Mouse (Mus musculus) bone marrow, adult 2 months (tissue): ENCODE measurements around the gene Ptpn11. TPM values are rescaled to one million over a fixed set of nuclear protein-coding genes. Genes with fewer than 3 reads are reported as not detected.
"Not testable (repeated sequence)": the region's sequence is repeated elsewhere in the genome, so short reads cannot be mapped to it uniquely, and the experiment has no call there.

ENCODE experiments used
- H3K27ac ChIP-seq: fragments of 200-500 bp; 2 replicates; pipeline ENCODE4 v1.5.1; 2012; ENCODE audit warnings: low read depth, mild to moderate bottlenecking, control low read depth, inconsistent platforms, low read length; ENCODE audit not compliant: control insufficient read depth, poor library complexity, insufficient read depth
- H3K4me1 ChIP-seq: fragments of 200-500 bp; 2 replicates; pipeline ENCODE4 v1.6.1; 2011; ENCODE audit warnings: low read length; ENCODE audit not compliant: control insufficient read depth, insufficient read depth
- H3K4me3 ChIP-seq: fragments of 200-500 bp; replicated peaks from 2 replicates; pipeline ENCODE3; 2011; ENCODE audit warnings: mild to moderate bottlenecking, low read depth, low read length, control low read depth; ENCODE audit not compliant: control insufficient read depth
- CTCF ChIP-seq: fragments of 200-500 bp; IDR thresholded peaks from 2 replicates; pipeline ENCODE4 v1.5.1; 2011; ENCODE audit warnings: low read length, control low read depth; ENCODE audit not compliant: control insufficient read depth, insufficient read depth
- POLR2A ChIP-seq: fragments of 200-500 bp; IDR thresholded peaks from 2 replicates; pipeline ENCODE4 v1.6.1; 2011; ENCODE audit warnings: low read depth, mild to moderate bottlenecking, control low read depth, low read length, borderline replicate concordance; ENCODE audit not compliant: control insufficient read depth
- WGBS: fragments of 180-500 bp; shearing (Covaris S2); methylation state at CpG from one replicate; pipeline ENCODE4 v1.1.7; 2018; 5-methylcytosine and 5-hydroxymethylcytosine counted together
- polyA plus RNA-seq: library from polyadenylated mRNA; stranded (reverse); fragments of >200 nt; gene quantifications from 2 replicates; pipeline ENCODE4 v1.2.4, GENCODE M21; 2011; ENCODE audit warnings: low replicate concordance; ENCODE audit not compliant: missing spikeins, insufficient read depth, insufficient read length

Ptpn11 gene
- polyA plus RNA-seq, 1 experiment, result 33.3 TPM

GRCm38 (mm10) chr5:121219190-121219589 lies 28.0 kb upstream of the Ptpn11 start:
- Histone ChIP-seq H3K4me3 (no peak overlapping the region), H3K27ac (no peak overlapping the region), H3K4me1 (no peaks in the 10 kb centered on the region; the same call in 1 of the 2 replicates)
- WGBS, result 80% methylated on average over 1 of the region's 1 CpGs
- TF ChIP-seq CTCF (no peak), POLR2A (no peak)

DNA sequence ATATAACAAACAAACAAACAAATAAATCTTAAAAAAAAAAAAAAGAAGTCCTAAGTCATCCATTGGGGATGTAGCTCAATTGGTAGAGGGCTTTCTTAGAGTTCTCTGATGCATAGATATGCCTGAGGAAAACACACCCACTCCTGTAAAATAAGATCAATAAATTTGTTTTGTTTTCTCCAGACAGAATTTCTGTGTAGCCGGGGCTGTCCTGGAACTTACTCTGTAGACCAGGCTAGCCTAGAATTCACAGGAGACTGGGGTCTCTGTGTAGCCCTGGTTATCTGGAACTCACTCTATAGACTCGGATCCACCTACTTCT lies 26.1 kb upstream of the Ptpn11 start:
- Histone ChIP-seq H3K27ac (no peak overlapping the region), H3K4me3 (no peak overlapping the region), H3K4me1 (no peaks in the 10 kb centered on the region; the same call in 1 of the 2 replicates)
- no peak for TF ChIP-seq POLR2A
- WGBS, result 85% methylated on average over 2 of the region's 2 CpGs

DNA sequence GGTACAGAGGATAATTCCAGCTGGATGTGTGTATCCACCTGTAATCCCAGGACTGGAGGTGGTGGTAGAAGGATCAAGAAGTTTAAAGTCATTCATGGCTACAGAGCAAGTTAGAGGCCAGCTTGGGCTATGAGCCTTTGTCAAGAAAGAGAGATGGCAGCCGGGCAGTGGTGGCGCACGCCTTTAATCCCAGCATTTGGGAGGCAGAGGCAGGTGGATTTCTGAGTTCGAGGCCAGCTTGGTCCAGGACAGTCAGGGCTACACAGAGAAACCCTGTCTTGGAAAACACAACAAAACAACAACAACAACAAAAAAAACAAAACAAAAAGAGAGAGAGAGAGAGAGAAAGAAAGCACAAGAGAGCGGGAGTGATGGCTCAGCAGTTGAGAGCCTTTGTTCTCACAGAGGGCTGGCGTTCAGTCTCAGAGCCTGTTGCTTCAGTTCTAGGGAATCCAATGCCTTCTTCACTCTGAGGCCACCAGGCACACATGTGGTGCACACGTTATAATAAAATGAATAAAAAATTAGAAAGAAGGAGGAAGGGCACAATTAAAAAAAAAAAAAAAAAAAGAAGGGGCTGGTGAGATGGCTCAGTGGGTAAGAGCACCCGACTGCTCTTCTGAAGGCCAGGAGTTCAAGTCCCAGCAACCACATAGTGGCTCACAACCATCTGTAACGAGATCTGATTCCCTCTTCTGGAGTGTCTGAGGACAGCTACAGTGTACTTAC lies 25.6 kb upstream of the Ptpn11 start:
- 89% methylated on average over 9 of the region's 9 CpGs for WGBS
- H3K4me3 ChIP-seq, H3K4me1 ChIP-seq: not testable (repeated sequence)
- H3K27ac ChIP-seq, result peak overlapping the region; percentile 89

- peak overlapping the region; percentile 89 for H3K27ac ChIP-seq
- no peaks in the 10 kb centered on the region; the same call in 1 of the 2 replicates for H3K4me1 ChIP-seq
- TF ChIP-seq CTCF (no peak), POLR2A (peak; percentile 57)
- no peak overlapping the region for H3K4me3 ChIP-seq
- WGBS, result 19% methylated on average over 12 of the region's 12 CpGs
Observed at GRCm38 (mm10) chr5:121216126-121216446, 24.9 kb upstream of the Ptpn11 start.

DNA sequence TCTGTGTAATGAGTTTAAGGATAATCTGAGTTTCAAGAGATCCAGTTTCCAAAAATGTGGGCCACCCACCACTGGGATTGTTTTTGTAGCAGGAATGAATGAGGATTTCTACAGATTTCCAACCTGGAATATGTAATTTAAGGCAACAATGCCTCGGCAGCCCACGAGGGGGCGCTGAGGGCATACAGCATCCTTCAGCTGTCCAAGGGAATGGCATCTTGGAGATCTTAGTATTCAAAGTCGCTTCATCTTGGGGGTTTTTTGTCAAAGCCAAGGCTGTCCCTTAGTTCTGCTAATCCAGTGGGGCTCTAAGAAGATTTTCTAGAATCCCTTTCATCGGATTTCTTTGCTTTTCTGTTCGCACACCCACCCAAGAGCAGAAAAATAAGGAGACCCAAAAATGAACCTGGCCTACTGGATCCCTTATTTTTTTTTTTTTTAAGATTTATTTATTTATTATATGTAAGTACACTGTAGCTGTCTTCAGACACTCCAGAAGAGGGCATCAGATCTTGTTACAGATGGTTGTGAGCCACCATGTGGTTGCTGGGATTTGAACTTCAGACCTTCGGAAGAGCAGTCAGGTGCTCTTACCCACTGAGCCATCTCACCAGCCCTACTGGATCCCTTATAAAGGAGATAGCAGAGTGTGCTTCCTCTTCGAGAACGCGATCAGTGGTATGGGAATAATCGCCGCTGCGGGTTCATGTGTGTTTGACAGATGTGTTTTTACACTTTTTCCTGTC lies 24.4 kb upstream of the Ptpn11 start:
- peak overlapping the region; percentile 89 for H3K27ac ChIP-seq
- TF ChIP-seq POLR2A (no peak), CTCF (peak; percentile 93)
- no peak overlapping the region for H3K4me3 ChIP-seq
- 25% methylated on average over 13 of the region's 13 CpGs for WGBS
- no peaks in the 10 kb centered on the region; the same call in 1 of the 2 replicates for H3K4me1 ChIP-seq

DNA sequence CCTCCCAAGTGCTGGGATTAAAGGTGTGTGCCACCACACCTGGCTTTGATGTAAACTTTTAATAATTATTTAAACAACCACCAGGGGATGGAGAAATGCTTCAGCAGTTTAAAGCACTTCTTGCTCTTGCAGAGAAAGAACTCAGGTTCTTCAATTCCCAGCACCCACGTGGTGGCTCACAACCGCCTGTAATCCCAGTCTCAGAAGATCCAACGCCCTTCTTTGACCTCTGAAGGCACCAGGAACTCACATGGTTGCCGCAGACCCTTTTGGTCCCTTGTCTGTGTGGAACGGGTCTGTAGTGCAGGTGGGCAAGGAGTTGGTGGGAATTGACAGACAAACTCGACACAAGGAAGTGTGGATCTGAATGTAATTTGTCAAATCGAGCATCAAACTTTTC lies 23.5 kb upstream of the Ptpn11 start:
- H3K27ac ChIP-seq, result no peak overlapping the region
- no peaks in the 10 kb centered on the region; the same call in 1 of the 2 replicates for H3K4me1 ChIP-seq
- 32% methylated on average over 7 of the region's 7 CpGs for WGBS
- no peak overlapping the region for H3K4me3 ChIP-seq
- TF ChIP-seq CTCF (no peak), POLR2A (no peak)

DNA sequence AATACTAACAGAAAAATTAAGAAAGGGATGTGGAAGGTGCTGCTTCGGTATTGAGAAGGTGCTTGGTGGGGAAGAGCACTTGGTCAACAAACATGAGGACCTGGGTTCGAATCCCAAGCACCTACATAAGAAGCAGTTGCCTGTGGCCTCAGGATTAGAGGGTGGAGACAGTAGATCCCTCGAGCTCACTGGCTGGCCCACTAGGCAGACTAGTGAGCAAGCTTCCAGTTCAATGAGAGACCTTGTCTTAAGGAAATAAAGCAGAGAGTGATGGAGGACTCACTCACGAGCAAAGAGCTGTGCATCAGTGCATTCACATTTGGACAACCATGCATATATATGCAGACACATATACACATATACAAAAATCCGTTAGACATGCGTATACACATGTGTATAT lies 20.9 kb upstream of the Ptpn11 start:
- no peak overlapping the region for H3K27ac ChIP-seq
- 87% methylated on average over 6 of the region's 6 CpGs for WGBS
- no peak overlapping the region for H3K4me3 ChIP-seq
- H3K4me1 ChIP-seq, result no peaks in the 10 kb centered on the region; the same call in 1 of the 2 replicates
- no peak for TF ChIP-seq POLR2A
- TF ChIP-seq CTCF, result no peak

- no peak overlapping the region for H3K27ac ChIP-seq
- WGBS, result 83% methylated on average over 1 of the region's 1 CpGs
Observed at GRCm38 (mm10) chr5:121210601-121210924, 19.4 kb upstream of the Ptpn11 start.

More at GRCm38 (mm10) chr5:121210601-121210924, 19.4 kb upstream of the Ptpn11 start:
- Histone ChIP-seq H3K4me1 (peaks cover 3% of the 10 kb centered on the region; the same call in 1 of the 2 replicates), H3K4me3 (no peak overlapping the region)
- TF ChIP-seq POLR2A, result no peak
- TF ChIP-seq CTCF, result no peak
